Comparison of ENCODE assay signal across 8 mouse cellular contexts in genomic region chr7:88429786-88430691, GRCm38 (mm10). TPM values are rescaled to one million over a fixed set of nuclear protein-coding genes. Genes with fewer than 3 reads are reported as not detected.
DNase-seq lines count a peak whose midpoint lies in the region; ATAC-seq and TF ChIP-seq lines count a peak whose summit lies in the region.

Rab38 (plus strand) TSS chr7:88430273.

- no peak within 1 kb of the TSS for H3K4me3 ChIP-seq in cerebellum, adult 2 months (replicated peaks; ENCODE audit: insufficient read depth, low read depth, low read length)
- H3K4me3 ChIP-seq in embryonic facial prominence, embryonic 15.5 days (replicated peaks), result peak within 1 kb of the TSS; percentile 60
- peak within 1 kb of the TSS; percentile 54 for H3K4me3 ChIP-seq in heart, embryonic 12.5 days
- H3K4me3 ChIP-seq in kidney, embryonic 15.5 days (replicated peaks), result peak within 1 kb of the TSS; percentile 53
- H3K4me3 ChIP-seq in liver, adult 2 months (ENCODE audit: insufficient read depth, low read depth, low read length), result peak within 1 kb of the TSS; percentile 34
- H3K4me3 ChIP-seq in midbrain, embryonic 16.5 days (ENCODE audit: low read depth, low read length), result peak within 1 kb of the TSS; percentile 44

- no peaks in the 10 kb centered on the region; the same call in 1 of the 2 replicates for H3K27me3 ChIP-seq in cerebellum, adult 2 months (ENCODE audit: control insufficient read depth, insufficient read depth, low read length)
- no peaks in the 10 kb centered on the region for H3K27me3 ChIP-seq in embryonic facial prominence, embryonic 15.5 days
- peaks cover 8% of the 10 kb centered on the region; the same call in 1 of the 2 replicates for H3K27me3 ChIP-seq in heart, embryonic 12.5 days (replicated peaks)
- 0 out of 2 replicates have a peak, but pooled peaks cover 4% of the 10 kb centered on the region for H3K27me3 ChIP-seq in kidney, embryonic 15.5 days
- no peaks in the 10 kb centered on the region; the same call in 1 of the 2 replicates for H3K27me3 ChIP-seq in liver, adult 2 months (ENCODE audit: control insufficient read depth, insufficient read depth, low read length)
- H3K27me3 ChIP-seq in midbrain, embryonic 16.5 days (ENCODE audit: control insufficient read depth, insufficient read depth, low read depth, low read length), result no peaks in the 10 kb centered on the region

- peak; percentile 95 for ATAC-seq in embryonic facial prominence, embryonic 15.5 days (ENCODE audit: insufficient number of reproducible peaks, low FRiP score, low TSS enrichment, low read depth)
- peak; percentile 89 for ATAC-seq in heart, embryonic 12.5 days (ENCODE audit: insufficient number of reproducible peaks, low FRiP score)
- peak; percentile 100 for ATAC-seq in kidney, embryonic 15.5 days (replicated peaks; ENCODE audit: low FRiP score)
- peak; percentile 95 for ATAC-seq in midbrain, embryonic 16.5 days

- no peak for TF ChIP-seq POLR2A in cerebellum, adult 2 months (IDR thresholded peaks at IDR 0.05; ENCODE audit: borderline replicate concordance, insufficient read depth, low read length)
- no peak for TF ChIP-seq POLR2A in liver, adult 2 months (IDR thresholded peaks at IDR 0.05; ENCODE audit: extremely low read depth, insufficient read depth, low read length)

- WGBS in cerebellum, adult 2 months, result 3% methylated on average over 35 of the region's 35 CpGs
- 2% methylated on average over 35 of the region's 35 CpGs for WGBS in embryonic facial prominence, embryonic 15.5 days
- WGBS in heart, embryonic 12.5 days, result 1% methylated on average over 35 of the region's 35 CpGs
- WGBS in kidney, embryonic 15.5 days, result 2% methylated on average over 35 of the region's 35 CpGs
- 3% methylated on average over 35 of the region's 35 CpGs for WGBS in liver, adult 2 months
- under 1% methylated on average over 35 of the region's 35 CpGs for WGBS in midbrain, embryonic 16.5 days

- DNase-seq in cerebellum, adult 2 months, result peak; percentile 1 to 8
- no peak for DNase-seq in cerebellum, adult 9-11 months
- peak; percentile 38 for DNase-seq in liver, adult 2 months (ENCODE audit: extremely low read depth, low read depth, low spot score)
- peak; percentile 18 to 66 for DNase-seq in spleen, postnatal 4 days (ENCODE audit: low spot score in 2 of 2)

- H3K79me2 ChIP-seq in liver, adult 2 months (ENCODE audit: control insufficient read depth, insufficient read depth, low read length), result no peaks in the 10 kb centered on the region

- H3K9me3 ChIP-seq in embryonic facial prominence, embryonic 15.5 days (replicated peaks), result no peaks in the 10 kb centered on the region
- no peaks in the 10 kb centered on the region for H3K9me3 ChIP-seq in heart, embryonic 12.5 days (replicated peaks)
- H3K9me3 ChIP-seq in kidney, embryonic 15.5 days (replicated peaks), result no peaks in the 10 kb centered on the region
- H3K9me3 ChIP-seq in midbrain, embryonic 16.5 days (replicated peaks; ENCODE audit: control insufficient read depth, low read length, poor library complexity, severe bottlenecking), result no peaks in the 10 kb centered on the region

- H3K4me2 ChIP-seq in embryonic facial prominence, embryonic 15.5 days (replicated peaks), result peak within 1 kb of the TSS; percentile 88
- peak within 1 kb of the TSS; percentile 84 for H3K4me2 ChIP-seq in heart, embryonic 12.5 days
- peak within 1 kb of the TSS; percentile 77 for H3K4me2 ChIP-seq in kidney, embryonic 15.5 days
- H3K4me2 ChIP-seq in midbrain, embryonic 16.5 days (ENCODE audit: low read length), result peak within 1 kb of the TSS; percentile 86

- peak within 1 kb of the TSS; percentile 48 for H3K9ac ChIP-seq in embryonic facial prominence, embryonic 15.5 days
- peak within 1 kb of the TSS; percentile 30 for H3K9ac ChIP-seq in heart, embryonic 12.5 days
- peak within 1 kb of the TSS; percentile 38 for H3K9ac ChIP-seq in kidney, embryonic 15.5 days
- H3K9ac ChIP-seq in liver, adult 2 months (ENCODE audit: low read depth, low read length), result 0 out of 2 replicates have a peak within 1 kb of the TSS, but pooled peaks have one; percentile 8
- peak within 1 kb of the TSS; percentile 61 for H3K9ac ChIP-seq in midbrain, embryonic 16.5 days (ENCODE audit: low read depth, low read length)

- no peaks in the 10 kb centered on the region for H3K4me1 ChIP-seq in cerebellum, adult 2 months (ENCODE audit: control insufficient read depth, insufficient read depth, low read length)
- 0 out of 2 replicates have a peak, but pooled peaks cover 3% of the 10 kb centered on the region for H3K4me1 ChIP-seq in embryonic facial prominence, embryonic 15.5 days
- no peaks in the 10 kb centered on the region for H3K4me1 ChIP-seq in heart, embryonic 12.5 days (replicated peaks)
- H3K4me1 ChIP-seq in kidney, embryonic 15.5 days, result 0 out of 2 replicates have a peak, but pooled peaks cover 5% of the 10 kb centered on the region
- H3K4me1 ChIP-seq in liver, adult 2 months (ENCODE audit: control insufficient read depth, insufficient read depth, low read length), result no peaks in the 10 kb centered on the region
- no peaks in the 10 kb centered on the region for H3K4me1 ChIP-seq in midbrain, embryonic 16.5 days (ENCODE audit: control insufficient read depth, insufficient read depth, low read length)

- H3K36me3 ChIP-seq in embryonic facial prominence, embryonic 15.5 days, result no peaks in the 10 kb centered on the region
- no peaks in the 10 kb centered on the region for H3K36me3 ChIP-seq in heart, embryonic 12.5 days
- no peaks in the 10 kb centered on the region for H3K36me3 ChIP-seq in kidney, embryonic 15.5 days
- no peaks in the 10 kb centered on the region for H3K36me3 ChIP-seq in liver, adult 2 months (ENCODE audit: control insufficient read depth, insufficient read depth, low read length)
- no peaks in the 10 kb centered on the region for H3K36me3 ChIP-seq in midbrain, embryonic 16.5 days (ENCODE audit: control insufficient read depth, insufficient read depth, low read length)

- no peak for TF ChIP-seq CTCF in cerebellum, adult 2 months (IDR thresholded peaks at IDR 0.05; ENCODE audit: borderline replicate concordance, insufficient read depth, low read depth, low read length)
- TF ChIP-seq CTCF in liver, adult 2 months (IDR thresholded peaks at IDR 0.05; ENCODE audit: low read depth, low read length), result no peak

- no peak within 1 kb of the TSS for H3K27ac ChIP-seq in cerebellum, adult 2 months (ENCODE audit: insufficient read depth, low read length)
- peak within 1 kb of the TSS; percentile 60 for H3K27ac ChIP-seq in embryonic facial prominence, embryonic 15.5 days (replicated peaks)
- no peak within 1 kb of the TSS for H3K27ac ChIP-seq in heart, embryonic 12.5 days (ENCODE audit: poor library complexity, severe bottlenecking)
- H3K27ac ChIP-seq in kidney, embryonic 15.5 days, result no peak within 1 kb of the TSS
- H3K27ac ChIP-seq in liver, adult 2 months (replicated peaks; ENCODE audit: insufficient read depth, low read depth, low read length), result no peak within 1 kb of the TSS
- H3K27ac ChIP-seq in midbrain, embryonic 16.5 days (ENCODE audit: low read length), result no peak within 1 kb of the TSS

RNA-seq across cellular contexts. Expression of gene Rab38, which starts in this region (rescaled TPM):
- polyA plus RNA-seq in cerebellum, adult 2 months (2012; rRNA removed), result 0.31 and 0.48 TPM in 2 replicates
- polyA plus RNA-seq in embryonic facial prominence, embryonic 15.5 days (2015; fragmentation: Nextera tagmentation; extraction: Ambion mirVana), result 42.5 and 46.8 TPM in 2 replicates
- polyA plus RNA-seq in heart, embryonic 12.5 days (2016; fragmentation: Nextera tagmentation; extraction: Ambion mirVana), result 1.6 and 1.9 TPM in 2 replicates
- 3.6 and 3.8 TPM in 2 replicates for polyA plus RNA-seq in kidney, embryonic 15.5 days (2015; fragmentation: Nextera tagmentation; extraction: Ambion mirVana)
- total RNA-seq in liver, adult 2 months (2014; rRNA removed), result 1.0 TPM in 2 replicates
- polyA plus RNA-seq in liver, adult 2 months (2012; rRNA removed), result 0.35 and 0.39 TPM in 2 replicates
- polyA plus RNA-seq in midbrain, embryonic 16.5 days (2015; fragmentation: Nextera tagmentation; extraction: Ambion mirVana), result 0.86 and 1.1 TPM in 2 replicates

Comparison
In these comparisons a context has a peak if more than half of its experiments do, and no peak if none do; other contexts are left out.
1. Peak in DNase-seq in cerebellum, adult 2 months; RNA of the gene not detected or under 1 TPM.
2. H3K9ac ChIP-seq: peak in every context shown above with its lines; median percentile 61 in midbrain, embryonic 16.5 days; 48 in embryonic facial prominence, embryonic 15.5 days; 38 in kidney, embryonic 15.5 days; 30 in heart, embryonic 12.5 days; 8 in liver, adult 2 months.